Mouse (Mus musculus) liver, embryonic 14.5 days (tissue): ENCODE measurements around the gene Arhgef26.

Experiments used
- CTCF ChIP-seq: IDR thresholded peaks from 2 replicates; pipeline ENCODE4 v1.5.1; 2016; ENCODE audit warnings: antibody characterized with exemption, low read depth, control low read depth
- EP300 ChIP-seq: IDR thresholded peaks from 2 replicates; pipeline ENCODE4 v1.6.1; 2016; ENCODE audit warnings: antibody characterized with exemption, low read depth

DNA sequence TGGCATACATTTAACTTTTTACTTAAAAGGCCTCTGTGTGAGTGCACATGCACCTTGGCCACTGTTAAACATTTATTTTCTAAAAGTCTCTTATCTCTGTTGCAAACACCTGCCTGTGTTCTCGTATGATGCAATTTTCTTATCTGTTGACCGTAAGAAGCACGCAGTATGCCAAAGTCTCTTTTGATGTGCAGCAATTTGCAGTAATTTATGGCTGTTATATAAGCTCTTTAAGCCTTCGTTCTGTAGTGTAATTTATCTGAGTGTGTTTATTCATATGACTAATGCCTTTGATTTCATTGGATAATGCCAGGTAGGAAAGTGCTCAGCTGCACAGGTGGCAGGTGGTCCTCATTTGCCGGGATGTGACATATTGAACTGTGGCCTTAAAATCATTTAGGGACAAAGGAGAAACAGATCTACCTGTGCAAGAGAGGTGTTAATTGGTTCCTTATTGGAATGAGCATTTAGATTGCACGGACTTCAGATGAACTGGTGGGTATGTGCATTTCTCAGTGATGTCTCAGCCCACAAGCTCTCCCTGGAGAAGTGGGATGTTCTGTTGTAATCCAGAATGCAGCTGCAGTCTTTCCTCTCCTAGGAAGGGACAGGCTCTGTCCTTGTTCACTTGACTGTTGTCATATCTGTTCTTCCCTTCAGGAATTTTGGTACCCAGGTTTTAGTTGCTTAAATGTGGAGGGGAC is 10.5 kb downstream of the Arhgef26 start:
- TF ChIP-seq CTCF (no peak), EP300 (no peak)
